Mouse (Mus musculus) CH12.LX (cell line): ENCODE measurements at regions not wholly inside any gene's neighbourhood (a gene's known extent, or its start where the extent isn't known, plus 50 kb on each side); places are given as distances from the start of the nearest gene placed in this dataset.
A peak's percentile ranks its signal among the peaks of the same experiment; 100 is the strongest.

Source experiments
- DNase-seq: peaks from one replicate; pipeline ENCODE4 v3.0.0-alpha.2; 2013; ENCODE audit errors: extremely low read depth
- H3K27ac ChIP-seq: 2 replicates; pipeline ENCODE4 v1.5.1; 2012; ENCODE audit warnings: low read depth, mild to moderate bottlenecking, control low read depth, moderate library complexity; ENCODE audit not compliant: insufficient read depth
- H3K27me3 ChIP-seq: replicated peaks from 2 replicates; pipeline ENCODE3; 2012; ENCODE audit warnings: inconsistent platforms
- H3K36me3 ChIP-seq, 2 experiments: replicated peaks in 1 of 2; 2 replicates each; pipeline versions ENCODE3 to v1.6.1; 2012; ENCODE audit warnings: inconsistent platforms in 1 of 2, low read length in 1 of 2, mild to moderate bottlenecking in 1 of 2, mixed read lengths in 1 of 2, moderate library complexity in 1 of 2; ENCODE audit not compliant: control insufficient read depth in 1 of 2, insufficient read depth in 1 of 2
- H3K4me1 ChIP-seq, 2 experiments: 2 replicates each; pipeline ENCODE4 v1.6.1; 2012; ENCODE audit warnings: inconsistent platforms in 1 of 2, moderate library complexity in 1 of 2; ENCODE audit not compliant: insufficient read depth in 2 of 2, control insufficient read depth in 1 of 2
- H3K4me2 ChIP-seq: 2 replicates; pipeline ENCODE4 v1.6.1; 2012; ENCODE audit warnings: low read depth, mild to moderate bottlenecking, control low read depth; ENCODE audit not compliant: poor library complexity, insufficient read depth, severe bottlenecking
- H3K4me3 ChIP-seq, 3 experiments: fragments of 150-350 bp in 1 of 3; sonication (generic) in 1 of 3; replicated peaks in 1 of 3; 2 replicates each; pipeline versions ENCODE3 to v1.5.1; 2011 to 2012; ENCODE audit warnings: low read depth in 2 of 3, low read length in 2 of 3, mild to moderate bottlenecking in 2 of 3, moderate library complexity in 2 of 3, control low read depth in 1 of 3, improper control_type of control experiment in 1 of 3, inconsistent platforms in 1 of 3, mixed read lengths in 1 of 3; ENCODE audit not compliant: poor library complexity in 1 of 3
- H3K79me2 ChIP-seq: replicated peaks from 2 replicates; pipeline ENCODE4 v1.6.1; 2012; ENCODE audit warnings: mild to moderate bottlenecking, moderate library complexity; ENCODE audit not compliant: control insufficient read depth, poor library complexity, insufficient read depth, severe bottlenecking; ENCODE audit errors: extremely low read depth
- H3K9ac ChIP-seq: 2 replicates; pipeline ENCODE4 v1.6.1; 2012; ENCODE audit warnings: low read depth, mild to moderate bottlenecking, control low read depth, moderate library complexity; ENCODE audit not compliant: insufficient read depth
- H3K9me3 ChIP-seq: replicated peaks from 2 replicates; pipeline ENCODE3; 2012; ENCODE audit warnings: low read length, inconsistent platforms, mixed read lengths
- BHLHE40 ChIP-seq: IDR thresholded peaks from 2 replicates; pipeline ENCODE4 v1.6.1; 2011; ENCODE audit warnings: mild to moderate bottlenecking, low read depth, low read length, improper control_type of control experiment
- GABPA ChIP-seq: IDR thresholded peaks from 2 replicates; pipeline ENCODE4 v1.6.1; 2012; ENCODE audit warnings: low read depth, low read length, improper control_type of control experiment, inconsistent platforms; ENCODE audit not compliant: insufficient replicate concordance
- HCFC1 ChIP-seq: IDR thresholded peaks from 2 replicates; pipeline ENCODE4 v1.6.1; 2012; ENCODE audit warnings: low read depth, mild to moderate bottlenecking, inconsistent platforms, low read length, improper control_type of control experiment
- JUND ChIP-seq: conservative IDR thresholded peaks from 2 replicates; pipeline ENCODE4 v1.6.1; 2011; ENCODE audit warnings: low read depth, low read length, improper control_type of control experiment
- MAX ChIP-seq: IDR thresholded peaks from 2 replicates; pipeline ENCODE4 v1.6.1; 2011; ENCODE audit warnings: low read length, improper control_type of control experiment
- MYC ChIP-seq: IDR thresholded peaks from 2 replicates; pipeline ENCODE4 v1.6.1; 2011; ENCODE audit warnings: low read depth, mild to moderate bottlenecking, improper control_type of control experiment, low read length
- PAX5 ChIP-seq: IDR thresholded peaks from 2 replicates; pipeline ENCODE4 v1.6.1; 2012; ENCODE audit warnings: low read length, inconsistent platforms, mixed read lengths
- POLR2AphosphoS2 ChIP-seq: IDR thresholded peaks from 2 replicates; pipeline ENCODE4 v1.6.1; 2011; ENCODE audit warnings: low read depth, low read length, improper control_type of control experiment
- RAD21 ChIP-seq: IDR thresholded peaks from 2 replicates; pipeline ENCODE4 v1.6.1; 2011; ENCODE audit warnings: low read depth, mild to moderate bottlenecking, low read length, improper control_type of control experiment, moderate library complexity
- SIN3A ChIP-seq: IDR thresholded peaks from 2 replicates; pipeline ENCODE4 v1.6.1; 2012; ENCODE audit warnings: low read length, improper control_type of control experiment, inconsistent platforms
- TBP ChIP-seq: conservative IDR thresholded peaks from 2 replicates; pipeline ENCODE4 v1.6.1; 2011; ENCODE audit warnings: low read depth, low read length, improper control_type of control experiment
- USF1 ChIP-seq: IDR thresholded peaks from 2 replicates; pipeline ENCODE4 v1.6.1; 2014; ENCODE audit warnings: low read depth, mild to moderate bottlenecking, inconsistent platforms, low read length, improper control_type of control experiment
- ZMIZ1 ChIP-seq: IDR thresholded peaks from 2 replicates; pipeline ENCODE4 v1.6.1; 2012; ENCODE audit warnings: low read depth, mild to moderate bottlenecking, inconsistent platforms, low read length, improper control_type of control experiment
- dilution Hi-C: fragments of 300-500 bp; cut with MboI; formaldehyde crosslinking; loops from 2 replicates; pipeline ENCODE4 v1.14.3; 2020; ENCODE audit warnings: low sequenced_read_pairs; ENCODE audit not compliant: extremely low pct_unique_long_range_greater_than_20kb, extremely low pct_ligation_motif_present
- in situ Hi-C: fragments of 300-500 bp; cut with MboI; formaldehyde crosslinking; loops from 3 replicates; pipeline ENCODE4 v1.14.3; 2019; ENCODE audit warnings: low sequenced_read_pairs, low pct_ligation_motif_present, low pct_unique_long_range_greater_than_20kb, mixed read lengths

GRCm38 (mm10) chr3:126044861-126045260 is 106.4 kb upstream of the Ugt8a start:
- Histone ChIP-seq H3K4me1 (no peaks in the 10 kb centered on the region), H3K27me3 (no peaks in the 10 kb centered on the region), H3K4me2 (no peak overlapping the region), H3K36me3 (no peaks in the 10 kb centered on the region), H3K27ac (no peak overlapping the region), H3K79me2 (no peaks in the 10 kb centered on the region), H3K9ac (no peak overlapping the region), H3K4me3 (no peak overlapping the region), H3K9me3 (no peaks in the 10 kb centered on the region)
- dilution Hi-C loops, result no loop called here
- no peak for DNase-seq
- in situ Hi-C loops, result no loop called here
- no peak for TF ChIP-seq HCFC1
- TF ChIP-seq JUND, result no peak

GRCm38 (mm10) chr3:126045992-126046786 is 107.8 kb upstream of the Ugt8a start:
- Histone ChIP-seq H3K4me2 (no peak overlapping the region), H3K9me3 (no peaks in the 10 kb centered on the region), H3K27ac (no peak overlapping the region), H3K9ac (no peak overlapping the region), H3K36me3 (no peaks in the 10 kb centered on the region), H3K4me3 (no peak overlapping the region), H3K4me1 (no peaks in the 10 kb centered on the region), H3K27me3 (no peaks in the 10 kb centered on the region), H3K79me2 (no peaks in the 10 kb centered on the region)
- dilution Hi-C loops, result no loop called here
- TF ChIP-seq BHLHE40 (no peak), RAD21 (peak; percentile 25)
- DNase-seq, result no peak
- in situ Hi-C loops, result no loop called here

- dilution Hi-C loops, result no loop called here
- in situ Hi-C loops, result no loop called here
- DNase-seq, result no peak
These were observed 120.2 kb upstream of the Ugt8a start for GRCm38 (mm10) chr3:126058585-126058984.

More at GRCm38 (mm10) chr3:126058585-126058984, 120.2 kb upstream of the Ugt8a start:
- H3K27me3 ChIP-seq, result no peaks in the 10 kb centered on the region
- H3K79me2 ChIP-seq, result no peaks in the 10 kb centered on the region
- no peak overlapping the region for H3K4me3 ChIP-seq
- H3K9ac ChIP-seq, result no peak overlapping the region
- no peak overlapping the region for H3K27ac ChIP-seq
- no peak overlapping the region for H3K4me2 ChIP-seq
- no peaks in the 10 kb centered on the region for H3K4me1 ChIP-seq
- no peak for TF ChIP-seq MYC
- no peak for TF ChIP-seq GABPA
- TF ChIP-seq JUND, result no peak
- TF ChIP-seq POLR2AphosphoS2, result no peak
- TF ChIP-seq ZMIZ1, result no peak
- no peak for TF ChIP-seq PAX5
- no peak for TF ChIP-seq USF1
- no peak for TF ChIP-seq TBP
- no peak for TF ChIP-seq MAX
- TF ChIP-seq SIN3A, result no peak
- H3K36me3 ChIP-seq, result no peaks in the 10 kb centered on the region
- H3K9me3 ChIP-seq, result no peaks in the 10 kb centered on the region
